Mouse (Mus musculus) heart, postnatal 0 days (tissue): ENCODE results near the gene Grm3. TPM values are rescaled to one million over a fixed set of nuclear protein-coding genes. Genes with fewer than 3 reads are reported as not detected.

ENCODE experiments used
- ATAC-seq: fragments of 200-750 bp; cut with Nextera tagmentation; 2 replicates; pipeline ENCODE4 v1.8.0; 2017; ENCODE audit warnings: low read depth, moderate number of reproducible peaks, moderate library complexity; ENCODE audit not compliant: insufficient read depth
- DNase-seq: peaks from one replicate; pipeline ENCODE4 v3.0.0-alpha.2; 2016; ENCODE audit warnings: low spot score
- H3K27ac ChIP-seq: fragments of 300-500 bp; sonication (generic); 2 replicates; pipeline ENCODE4 v1.5.1; 2014; ENCODE audit warnings: low read depth, mild to moderate bottlenecking
- H3K27me3 ChIP-seq: fragments of 300-500 bp; sonication (generic); 2 replicates; pipeline ENCODE4 v1.6.1; 2014; ENCODE audit warnings: low read length, mixed read lengths; ENCODE audit not compliant: control insufficient read depth, insufficient read depth
- H3K36me3 ChIP-seq: fragments of 300-500 bp; sonication (generic); replicated peaks from 2 replicates; pipeline ENCODE4 v1.6.1; 2014; ENCODE audit warnings: low read length, mixed read lengths; ENCODE audit not compliant: control insufficient read depth, insufficient read depth
- H3K4me1 ChIP-seq: fragments of 300-500 bp; sonication (generic); 2 replicates; pipeline ENCODE4 v1.6.1; 2014; ENCODE audit warnings: antibody characterized with exemption; ENCODE audit not compliant: control insufficient read depth, insufficient read depth
- H3K4me2 ChIP-seq: fragments of 300-500 bp; sonication (generic); 2 replicates; pipeline ENCODE4 v1.6.1; 2014; ENCODE audit warnings: low read depth, mild to moderate bottlenecking, low read length, moderate library complexity
- H3K4me3 ChIP-seq: fragments of 300-500 bp; sonication (generic); 2 replicates; pipeline ENCODE4 v1.5.1; 2014; ENCODE audit warnings: low read depth, low read length
- H3K9ac ChIP-seq: fragments of 300-500 bp; sonication (generic); replicated peaks from 2 replicates; pipeline ENCODE4 v1.6.1; 2014; ENCODE audit warnings: low read depth, low read length, mixed read lengths
- H3K9me3 ChIP-seq: fragments of 300-500 bp; sonication (generic); replicated peaks from 2 replicates; pipeline ENCODE4 v1.6.1; 2016; ENCODE audit warnings: low read length; ENCODE audit not compliant: control insufficient read depth
- CTCF ChIP-seq: IDR thresholded peaks from 2 replicates; pipeline ENCODE4 v1.5.1; 2016; ENCODE audit warnings: antibody characterized with exemption, control low read depth, low read depth
- EP300 ChIP-seq: IDR thresholded peaks from 2 replicates; pipeline ENCODE4 v1.6.1; 2016; ENCODE audit warnings: antibody characterized with exemption, low read depth
- WGBS: fragments of 180-500 bp; shearing (Covaris S2); extraction: QIAGEN DNeasy Blood & Tissue Kit; methylation state at CpG from one replicate; pipeline ENCODE4 v1.1.7; 2014; 5-methylcytosine and 5-hydroxymethylcytosine counted together
- polyA plus RNA-seq: library from polyadenylated mRNA; unstranded; fragments of >200 nt; fragmentation: Nextera tagmentation; extraction: Ambion mirVana; gene quantifications from 2 replicates; pipeline ENCODE4 v1.2.1, GENCODE M21; 2015
- total RNA-seq: library from RNA; depleted of rRNA; stranded (reverse); fragments of >200 nt; gene quantifications from 2 replicates; pipeline ENCODE4 v1.2.3, GENCODE M21; 2014; ENCODE audit warnings: low replicate concordance

The Grm3 gene
- total and polyA plus RNA-seq, 2 experiments from 2014 or later, result 0.04 TPM; not detected in 1

DNA sequence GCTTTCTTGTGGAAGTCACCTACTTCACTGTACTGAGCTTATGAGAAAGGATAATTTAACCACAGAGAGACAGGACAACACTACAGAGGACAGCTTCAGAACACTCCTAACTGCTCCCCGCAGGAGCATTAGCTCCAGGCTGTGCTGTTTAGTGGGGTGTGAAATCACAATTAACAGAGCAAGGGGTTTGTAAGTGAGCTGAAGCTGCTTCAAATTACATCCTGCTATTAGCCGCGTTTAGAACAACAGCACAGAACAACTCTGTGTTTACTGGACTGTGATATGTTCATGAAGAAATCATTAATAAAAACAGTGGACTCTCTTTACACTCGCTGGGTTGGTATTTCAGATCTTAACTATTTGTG, 101.9 kb downstream of the Grm3 start:
- DNase-seq, result no peak
- ATAC-seq, result no peak
- WGBS, result 25% methylated on average over 4 of the region's 4 CpGs
- Histone ChIP-seq H3K9me3 (no peaks in the 10 kb centered on the region), H3K4me1 (no peaks in the 10 kb centered on the region), H3K36me3 (no peaks in the 10 kb centered on the region), H3K27me3 (no peaks in the 10 kb centered on the region), H3K4me3 (no peak overlapping the region), H3K9ac (no peak overlapping the region), H3K27ac (no peak overlapping the region), H3K4me2 (no peak overlapping the region)
- TF ChIP-seq EP300 (no peak), CTCF (no peak)

DNA sequence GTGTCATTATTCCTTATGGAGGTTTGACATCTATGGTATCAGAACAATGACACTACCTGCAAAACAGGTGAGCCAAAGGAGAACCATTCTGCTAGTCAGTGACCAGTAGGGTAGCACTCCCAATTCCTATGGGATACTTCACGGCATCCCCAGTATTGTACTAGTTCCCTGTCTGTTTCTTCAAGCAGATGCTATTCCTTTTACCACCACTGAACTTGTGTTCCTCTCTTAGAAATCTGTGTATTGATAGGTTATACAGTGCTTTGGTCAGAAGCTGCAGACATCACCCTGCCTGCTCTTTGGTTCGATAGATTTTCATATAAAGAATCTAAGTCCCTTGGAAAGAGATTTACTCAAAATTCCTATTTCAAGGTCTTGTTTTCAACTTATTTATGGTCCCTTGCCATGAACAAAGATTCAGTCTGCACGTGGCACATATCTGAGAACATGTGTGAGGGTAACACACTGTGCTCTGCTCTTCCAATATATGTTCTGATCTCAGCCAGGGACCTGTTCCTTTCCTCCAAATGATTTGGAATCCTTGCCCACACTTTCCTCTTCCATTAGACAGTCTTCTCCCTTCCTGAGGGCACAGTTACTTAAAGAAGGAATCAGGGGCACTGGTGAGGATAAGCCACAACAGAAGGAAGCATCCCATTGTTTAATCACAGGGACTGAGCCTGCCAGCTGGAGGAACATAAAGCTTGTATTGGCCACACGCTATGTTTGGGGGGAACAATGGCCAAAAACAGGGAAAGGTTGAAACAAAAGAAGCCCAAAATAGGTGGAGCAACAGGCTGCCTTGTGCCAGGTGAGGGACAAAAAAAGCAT, 102.5 kb downstream of the Grm3 start:
- no peaks in the 10 kb centered on the region for H3K9me3 ChIP-seq
- no peak for ATAC-seq

DNA sequence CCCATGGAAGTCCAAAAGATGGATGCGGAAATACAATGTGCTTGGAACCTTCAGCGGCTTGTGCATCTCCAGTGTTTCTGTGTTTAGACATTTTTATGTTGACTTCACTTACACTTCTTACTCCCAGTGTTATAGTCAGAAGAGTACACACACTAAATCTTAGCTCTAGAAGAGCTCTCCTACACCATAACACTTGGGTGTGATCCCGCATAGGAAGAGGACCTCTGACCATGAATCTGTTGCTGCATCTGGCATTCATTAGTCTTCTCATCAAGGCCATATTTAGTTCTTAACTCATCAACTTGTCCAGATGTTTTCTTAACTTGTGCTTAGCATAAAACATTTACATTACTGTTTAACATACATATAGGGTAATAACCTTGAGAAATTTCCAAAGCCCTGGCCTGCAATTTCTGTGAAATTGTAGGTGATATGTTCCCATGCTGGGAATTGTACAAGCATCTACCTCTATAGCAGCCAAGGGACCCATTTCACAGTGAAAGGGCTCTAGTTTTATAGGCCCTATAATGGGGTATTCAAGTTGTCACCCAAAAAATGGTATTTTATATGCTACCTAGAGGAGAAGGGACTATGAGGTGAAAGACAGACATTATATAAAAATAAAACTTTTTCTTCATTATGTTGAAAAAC, 103.4 kb downstream of the Grm3 start:
- WGBS, result 90% methylated on average over 3 of the region's 3 CpGs
- Histone ChIP-seq H3K4me3 (no peak overlapping the region), H3K4me1 (no peaks in the 10 kb centered on the region), H3K27ac (no peak overlapping the region), H3K9me3 (no peaks in the 10 kb centered on the region), H3K4me2 (no peak overlapping the region), H3K9ac (no peak overlapping the region), H3K27me3 (no peaks in the 10 kb centered on the region), H3K36me3 (no peaks in the 10 kb centered on the region)
- no peak for DNase-seq
- no peak for ATAC-seq
- no peak for TF ChIP-seq CTCF
- TF ChIP-seq EP300, result no peak

More for the DNA sequence above, 102.5 kb downstream of the Grm3 start:
- TF ChIP-seq CTCF (no peak), EP300 (no peak)
- no peak overlapping the region for H3K4me3 ChIP-seq
- WGBS, result 67% methylated on average over 4 of the region's 4 CpGs
- no peaks in the 10 kb centered on the region for H3K36me3 ChIP-seq
- H3K4me1 ChIP-seq, result no peaks in the 10 kb centered on the region
- H3K27me3 ChIP-seq, result no peaks in the 10 kb centered on the region
- no peak overlapping the region for H3K4me2 ChIP-seq
- no peak overlapping the region for H3K27ac ChIP-seq
- H3K9ac ChIP-seq, result no peak overlapping the region
- DNase-seq, result no peak

DNA sequence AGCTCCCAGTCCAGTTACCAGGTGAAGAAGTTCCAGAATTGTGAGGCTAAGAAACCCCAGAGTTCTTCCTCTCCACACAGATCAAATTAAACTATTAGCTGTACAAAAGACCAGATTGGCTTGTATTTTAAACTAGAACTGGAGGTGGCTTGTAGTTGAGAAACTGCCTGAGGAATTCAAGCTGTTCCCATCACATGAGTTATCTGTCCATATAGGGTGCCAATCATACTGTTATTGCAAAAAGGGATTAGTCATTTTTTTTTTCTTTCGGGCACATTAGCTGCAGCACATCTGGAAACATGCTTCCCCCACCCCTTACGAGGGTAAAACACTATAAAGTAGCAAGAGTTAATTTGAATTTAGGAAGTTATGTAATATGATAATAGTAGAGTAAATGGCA, 145.9 kb downstream of the Grm3 start:
- WGBS, result 50% methylated on average over 2 of the region's 2 CpGs
- H3K4me1 ChIP-seq, result no peaks in the 10 kb centered on the region
- no peak for ATAC-seq

DNA sequence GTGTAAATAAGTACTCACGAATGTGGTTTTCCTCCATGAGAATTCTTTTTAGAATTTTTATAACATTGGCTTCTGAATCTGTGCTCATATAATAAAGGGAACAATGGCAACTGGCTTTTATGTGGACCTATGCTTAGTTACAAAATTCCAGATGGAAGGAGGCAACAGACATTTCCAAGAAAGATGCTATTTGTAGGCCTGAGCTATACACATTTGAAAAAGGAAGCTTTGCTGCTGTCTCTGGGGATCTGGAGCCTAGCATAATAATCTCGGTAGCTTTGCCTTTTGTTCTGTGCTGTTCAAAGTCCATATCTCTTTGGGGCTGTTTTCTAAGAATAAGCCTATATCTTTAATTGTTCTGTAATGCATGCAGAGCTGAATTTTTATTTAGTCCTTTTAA, 146.4 kb downstream of the Grm3 start:
- Histone ChIP-seq H3K36me3 (no peaks in the 10 kb centered on the region), H3K27ac (no peak overlapping the region), H3K4me1 (no peaks in the 10 kb centered on the region), H3K9me3 (no peaks in the 10 kb centered on the region), H3K27me3 (no peaks in the 10 kb centered on the region), H3K4me3 (no peak overlapping the region), H3K9ac (no peak overlapping the region), H3K4me2 (no peak overlapping the region)
- no peak for DNase-seq
- ATAC-seq, result no peak
- TF ChIP-seq EP300 (no peak), CTCF (no peak)
- WGBS, result 61% methylated on average over 2 of the region's 2 CpGs

More for the DNA sequence above, 145.9 kb downstream of the Grm3 start:
- no peak for TF ChIP-seq CTCF
- no peak for TF ChIP-seq EP300
- Histone ChIP-seq H3K9ac (no peak overlapping the region), H3K27me3 (no peaks in the 10 kb centered on the region), H3K36me3 (no peaks in the 10 kb centered on the region), H3K27ac (no peak overlapping the region), H3K9me3 (no peaks in the 10 kb centered on the region), H3K4me2 (no peak overlapping the region), H3K4me3 (no peak overlapping the region)
- no peak for DNase-seq
